Mouse (Mus musculus): Measurements from ENCODE around the gene Mturn. TPM values are rescaled to one million over a fixed set of nuclear protein-coding genes. Genes with fewer than 3 reads are reported as not detected.

Gene Mturn
- polyA plus RNA-seq, 1 experiment from 2014 or later = 71.0 TPM

DNA sequence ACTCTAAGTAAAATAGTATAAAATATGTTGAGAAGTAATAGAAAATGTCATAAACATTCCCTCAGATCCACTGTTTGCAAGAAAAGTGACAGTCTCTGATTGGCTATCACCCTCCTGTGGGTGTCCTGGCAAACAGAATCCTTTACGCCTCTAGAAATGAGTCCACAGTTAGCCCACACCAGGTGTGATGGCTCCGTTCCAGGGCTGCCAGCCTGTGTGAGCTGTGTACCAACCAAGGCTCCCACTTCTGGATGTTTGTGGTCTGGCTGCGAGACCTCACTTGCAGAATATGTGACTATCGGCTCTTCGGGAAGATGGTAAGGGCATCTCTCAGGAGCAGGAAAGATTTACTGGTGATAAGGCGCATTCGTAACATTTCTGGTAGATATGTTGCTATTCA lies 67.6 kb downstream of the Mturn start:
- peaks cover 9% of the 10 kb centered on the region; the same call in 1 of the 2 replicates for H3K27me3 ChIP-seq
- H3K9me3 ChIP-seq = no peaks in the 10 kb centered on the region
- no peak overlapping the region for H3K27ac ChIP-seq
- WGBS = 95% methylated on average over 7 of the region's 7 CpGs
- H3K36me3 ChIP-seq = no peaks in the 10 kb centered on the region
- H3K4me3 ChIP-seq = no peak overlapping the region
- no peaks in the 10 kb centered on the region for H3K4me1 ChIP-seq (replicated peaks)
- H3K9ac ChIP-seq = no peak overlapping the region
- ATAC-seq (ENCODE audit: low FRiP score) = no peak
- no peak overlapping the region for H3K4me2 ChIP-seq

DNA sequence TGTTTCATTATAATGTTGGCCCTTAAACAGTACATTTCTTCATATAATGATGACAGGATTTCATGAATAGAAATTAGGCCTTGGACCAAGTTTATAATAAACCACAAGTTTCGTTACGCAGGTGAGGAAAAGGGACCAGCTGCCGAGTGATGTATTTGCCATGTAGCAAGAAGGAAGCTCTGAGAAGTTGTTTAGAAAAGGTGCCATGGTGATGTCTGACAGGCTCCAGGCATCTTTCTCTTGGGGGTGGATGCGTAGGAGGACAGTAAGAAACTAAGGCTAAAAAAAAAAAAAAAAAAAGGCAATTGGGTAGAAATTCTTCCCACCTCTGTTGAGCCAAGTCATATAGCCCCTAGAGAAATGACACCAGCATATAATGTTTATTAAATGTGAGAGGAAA lies 70.2 kb downstream of the Mturn start:
- no peak overlapping the region for H3K27ac ChIP-seq
- ATAC-seq (ENCODE audit: low FRiP score) = no peak
- H3K4me2 ChIP-seq = no peak overlapping the region
- no peaks in the 10 kb centered on the region for H3K9me3 ChIP-seq
- no peaks in the 10 kb centered on the region for H3K36me3 ChIP-seq
- no peak overlapping the region for H3K4me3 ChIP-seq
- no peaks in the 10 kb centered on the region for H3K4me1 ChIP-seq (replicated peaks)
- H3K27me3 ChIP-seq = 0 out of 2 replicates have a peak, but pooled peaks cover 7% of the 10 kb centered on the region
- H3K9ac ChIP-seq = no peak overlapping the region
- WGBS = 87% methylated on average over 4 of the region's 4 CpGs

DNA sequence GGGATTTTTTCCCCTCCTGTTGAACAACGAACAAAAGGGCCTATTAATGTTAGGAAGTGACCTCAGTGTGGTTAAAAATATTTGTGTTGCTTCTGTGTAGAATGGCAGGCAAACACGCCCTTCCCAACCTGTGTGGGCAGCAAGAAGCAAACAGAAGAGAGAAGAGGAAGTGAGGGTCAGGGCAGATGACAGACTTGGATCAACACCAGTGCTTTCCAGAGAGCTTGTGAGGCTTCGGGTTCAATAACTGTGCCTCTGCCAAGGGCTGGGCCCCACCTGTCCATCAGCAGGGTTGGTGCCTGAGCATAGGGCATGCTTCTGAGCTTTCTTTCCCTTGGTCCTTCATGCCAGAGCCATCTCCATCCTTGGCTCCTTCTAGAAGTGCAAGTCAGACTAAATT lies 70.7 kb downstream of the Mturn start:
- Histone ChIP-seq H3K27me3 (0 out of 2 replicates have a peak, but pooled peaks cover 7% of the 10 kb centered on the region), H3K36me3 (no peaks in the 10 kb centered on the region), H3K9me3 (no peaks in the 10 kb centered on the region), H3K27ac (no peak overlapping the region), H3K4me3 (no peak overlapping the region), H3K4me1 (replicated peaks) (no peaks in the 10 kb centered on the region), H3K4me2 (no peak overlapping the region), H3K9ac (no peak overlapping the region)
- 61% methylated on average over 3 of the region's 3 CpGs for WGBS
- no peak for ATAC-seq (ENCODE audit: low FRiP score)

Other genes with a start within 250 kb of the Mturn start
- 87.1 and 91.6 TPM in 2 replicates for gene Scrn1, start 115.1 kb upstream of the Mturn start, polyA plus RNA-seq (2015; fragmentation: Nextera tagmentation; extraction: Ambion mirVana)
- gene Plekha8, start 86.5 kb upstream of the Mturn start, polyA plus RNA-seq (2015; fragmentation: Nextera tagmentation; extraction: Ambion mirVana) = 8.8 and 9.2 TPM in 2 replicates
- gene Fkbp14, start 84.3 kb upstream of the Mturn start, polyA plus RNA-seq (2015; fragmentation: Nextera tagmentation; extraction: Ambion mirVana) = 10.6 and 11.9 TPM in 2 replicates
- 5.6 and 5.9 TPM in 2 replicates for gene Znrf2, start 135.3 kb downstream of the Mturn start, polyA plus RNA-seq (2015; fragmentation: Nextera tagmentation; extraction: Ambion mirVana)